Mouse (Mus musculus) cerebellum, adult 9-10 months (tissue): Measurements from ENCODE around the gene 4930519G04Rik.
"Not testable (repeated sequence)": the region's sequence is repeated elsewhere in the genome, so short reads cannot be mapped to it uniquely, and the experiment has no call there.

ENCODE experiments used
- DNase-seq: peaks from one replicate; pipeline ENCODE4 v3.0.0; 2022

The 4930519G04Rik gene

GRCm38 (mm10) chr5:114842674-114843073 is 10.8 kb upstream of the 4930519G04Rik start:
- no peak for DNase-seq

DNA sequence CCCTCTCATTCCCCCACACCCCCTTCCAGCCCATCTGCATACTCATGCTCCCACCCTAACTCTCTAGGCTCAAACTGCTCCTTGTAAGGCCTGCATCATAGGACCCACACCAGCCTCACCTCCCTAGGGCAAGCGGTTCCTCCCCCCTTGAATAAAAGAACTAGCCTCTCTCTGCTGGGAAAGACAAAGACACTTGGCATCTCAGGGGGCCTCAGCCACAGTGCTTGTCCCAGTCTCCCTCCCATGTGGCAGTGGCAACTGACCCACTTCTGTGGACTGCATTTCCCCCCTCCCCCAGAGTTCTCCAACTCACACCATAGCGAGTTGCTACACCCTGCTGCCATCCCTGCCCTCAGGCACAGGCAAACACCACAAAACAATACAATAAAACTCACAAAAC is 9.1 kb upstream of the 4930519G04Rik start:
- DNase-seq, result not testable (repeated sequence)

DNA sequence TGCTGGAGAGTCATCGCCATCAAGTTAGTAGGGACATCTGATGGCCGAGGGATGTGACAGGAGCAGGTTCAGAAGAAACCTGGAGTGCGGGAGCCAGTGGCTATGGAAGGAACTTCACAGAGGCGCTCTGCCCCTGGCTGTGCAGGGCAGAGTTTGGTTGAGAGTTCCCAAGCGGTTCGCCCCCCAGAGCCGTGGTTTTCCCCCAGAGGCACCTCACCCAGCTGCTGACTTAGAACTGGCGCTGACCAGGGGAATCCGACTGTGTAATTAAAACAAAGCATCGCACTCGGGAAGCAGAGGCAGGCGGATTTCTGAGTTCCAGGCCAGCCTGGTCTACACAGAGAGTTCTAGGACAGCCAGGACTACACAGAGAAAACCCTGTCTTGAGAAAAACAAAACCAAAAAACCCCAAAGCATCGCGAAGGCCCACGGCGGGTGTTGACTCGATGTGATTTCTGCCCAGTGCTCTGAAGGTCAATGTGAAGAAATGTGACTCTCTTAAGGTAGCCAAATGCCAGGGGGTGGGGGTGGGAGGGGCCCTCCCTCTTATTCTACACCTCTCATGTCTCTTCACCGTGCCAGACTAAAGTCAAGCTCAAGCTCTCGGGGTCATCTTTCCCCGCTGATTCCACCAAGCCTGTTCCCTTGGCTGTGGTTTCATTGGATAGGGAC is 1.8 kb upstream of the 4930519G04Rik start:
- no peak for DNase-seq

DNA sequence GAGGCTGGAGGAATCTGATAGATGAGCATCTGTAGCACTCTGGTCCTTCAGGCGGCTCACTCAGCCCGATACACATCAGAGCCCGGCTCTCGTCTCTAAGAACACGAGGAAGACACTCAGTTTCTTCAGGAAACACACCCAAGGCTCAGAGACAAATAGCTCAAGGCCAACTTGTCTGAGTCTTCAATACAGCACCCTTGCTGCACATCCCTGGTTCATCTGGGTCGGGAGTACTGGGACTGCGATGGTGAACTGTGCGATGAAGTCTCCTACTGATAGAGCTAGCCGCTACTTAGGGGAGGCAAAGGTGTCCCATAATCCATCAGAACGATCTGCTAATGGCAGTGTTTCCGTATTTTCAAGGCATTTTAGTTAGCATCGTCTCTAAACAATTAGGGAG is 5.1 kb downstream of the 4930519G04Rik start, which contains the start of gene Gm9936:
TSS of gene Gm9936 (minus strand) at position 101 of the 400 bp plus-strand sequence.
- no peak for DNase-seq

DNA sequence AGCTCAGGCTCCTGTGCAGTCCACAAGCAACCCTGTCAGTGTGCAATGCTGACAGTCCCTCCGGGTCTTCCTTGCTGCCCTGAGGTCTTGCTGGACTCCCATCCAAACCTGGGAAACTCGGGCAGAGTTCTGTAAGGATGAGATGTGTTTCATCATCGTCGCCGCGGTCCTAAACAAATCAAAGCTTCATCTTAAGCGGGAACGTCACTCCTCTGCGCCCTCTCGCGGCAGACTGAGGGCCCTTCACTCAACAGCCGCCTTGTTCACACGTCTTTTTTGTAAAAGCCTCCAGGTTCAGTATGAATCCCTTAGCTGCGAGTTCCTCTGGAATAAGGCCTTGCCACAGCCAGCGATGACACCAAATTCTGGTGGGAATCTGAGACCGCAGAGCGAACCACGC is 5.8 kb downstream of the 4930519G04Rik start:
- DNase-seq, result peak; percentile 85

DNA sequence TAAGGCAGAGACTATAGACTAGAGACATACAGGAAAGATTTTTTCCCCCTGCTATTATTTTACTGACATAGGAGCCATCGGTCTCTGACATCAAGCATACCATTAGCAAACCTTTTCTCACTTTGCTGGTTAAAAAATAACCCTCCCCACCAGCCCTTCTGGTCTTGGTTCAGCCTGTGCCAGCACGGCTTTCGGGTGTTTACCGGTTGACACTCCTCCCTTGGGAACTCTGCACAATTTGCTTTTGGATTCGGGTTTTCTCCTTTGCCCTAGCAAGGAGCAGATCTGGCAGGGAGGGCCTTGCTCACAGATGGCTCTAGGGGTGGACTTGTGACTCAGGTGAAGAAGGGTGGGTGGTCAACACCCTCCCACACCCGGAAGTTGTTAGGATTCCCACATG is 8.3 kb downstream of the 4930519G04Rik start:
- no peak for DNase-seq

- DNase-seq, result no peak
Observed at GRCm38 (mm10) chr5:114864813-114865212, 11.3 kb downstream of the 4930519G04Rik start.

DNA sequence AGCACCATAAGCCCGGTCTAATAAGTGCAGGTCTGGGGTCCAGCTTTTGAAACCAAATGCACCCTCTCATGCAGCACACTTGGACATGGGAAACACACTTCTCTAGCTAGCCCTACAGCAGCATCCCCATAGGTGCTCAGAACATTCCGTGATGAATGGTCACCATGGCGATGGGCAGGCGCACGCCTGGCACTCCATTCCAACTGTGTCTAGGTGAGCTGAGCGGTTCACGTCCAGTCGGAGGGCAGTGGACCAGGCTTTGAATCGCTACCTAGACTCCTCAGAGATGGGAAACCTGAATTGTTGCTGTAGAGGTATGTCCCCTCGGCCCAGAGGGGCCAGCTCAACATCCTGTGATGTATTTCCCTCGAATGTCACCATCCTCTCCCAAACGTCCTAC is 11.8 kb downstream of the 4930519G04Rik start:
- no peak for DNase-seq

GRCm38 (mm10) chr5:114875858-114876257 is 22.4 kb downstream of the 4930519G04Rik start:
- DNase-seq, result no peak

DNA sequence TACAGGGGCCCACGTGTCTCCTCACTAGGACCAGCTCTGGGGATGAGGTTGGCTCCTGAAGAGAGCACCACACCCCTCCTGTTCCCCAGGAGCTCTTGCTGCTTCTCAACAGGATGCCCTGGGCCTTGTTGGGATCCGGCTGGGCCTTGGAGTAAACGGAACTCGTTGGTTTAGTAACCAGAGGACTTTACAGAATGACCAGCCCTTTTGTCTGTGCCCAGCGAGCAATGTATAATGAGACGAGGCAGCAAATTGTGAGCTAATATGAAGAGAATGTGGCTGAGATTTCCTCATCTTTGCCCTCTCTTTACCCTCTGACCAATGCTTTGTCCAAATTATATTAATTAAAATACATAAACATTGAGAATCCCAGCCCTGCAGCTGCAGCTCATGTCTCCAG is 22.9 kb downstream of the 4930519G04Rik start:
- no peak for DNase-seq

DNA sequence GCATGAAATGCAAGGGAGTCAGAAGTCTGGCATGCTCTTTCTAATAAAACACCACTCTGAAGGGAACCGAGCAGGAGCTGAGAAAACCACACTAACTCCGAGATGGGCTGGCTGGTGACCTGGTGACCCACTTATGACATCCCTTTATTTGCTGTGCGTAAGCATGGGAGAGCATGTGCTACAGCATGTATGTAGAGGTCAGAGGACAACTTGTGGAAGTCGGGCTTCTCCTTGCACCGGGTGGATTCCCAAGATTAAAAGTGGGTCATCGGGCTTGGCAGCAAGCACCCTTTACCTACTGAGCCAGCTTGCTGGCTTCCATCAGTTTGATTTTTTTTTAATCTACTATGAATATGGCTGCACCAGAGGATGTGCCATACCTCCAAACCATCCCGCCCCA is 24.0 kb downstream of the 4930519G04Rik start:
- no peak for DNase-seq

- no peak for DNase-seq
Observed at GRCm38 (mm10) chr5:114879399-114879798, 25.9 kb downstream of the 4930519G04Rik start.

- DNase-seq, result not testable (repeated sequence)
Observed at GRCm38 (mm10) chr5:114882319-114882718, 28.9 kb downstream of the 4930519G04Rik start.

DNA sequence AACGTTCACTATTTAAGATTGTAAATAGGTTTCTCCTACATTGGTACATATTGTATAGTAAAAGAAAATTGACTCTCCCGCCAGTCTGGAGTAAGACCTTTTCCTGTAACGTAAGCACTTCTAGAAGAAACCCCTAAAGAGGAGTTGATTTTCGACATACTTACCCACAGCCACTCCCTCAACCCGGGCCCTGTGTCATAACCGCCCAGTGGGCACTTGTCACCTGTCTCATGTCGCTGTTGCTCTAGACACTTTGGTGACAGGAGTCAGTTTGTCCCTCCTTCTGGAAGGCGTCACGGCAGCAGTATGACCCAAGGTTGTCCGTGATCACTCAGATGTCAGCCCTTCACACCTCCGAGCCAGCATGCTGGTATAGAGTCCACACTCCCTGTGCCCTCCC is 29.6 kb downstream of the 4930519G04Rik start:
- no peak for DNase-seq

- no peak for DNase-seq
Observed at GRCm38 (mm10) chr5:114886801-114887200, 33.3 kb downstream of the 4930519G04Rik start.

DNA sequence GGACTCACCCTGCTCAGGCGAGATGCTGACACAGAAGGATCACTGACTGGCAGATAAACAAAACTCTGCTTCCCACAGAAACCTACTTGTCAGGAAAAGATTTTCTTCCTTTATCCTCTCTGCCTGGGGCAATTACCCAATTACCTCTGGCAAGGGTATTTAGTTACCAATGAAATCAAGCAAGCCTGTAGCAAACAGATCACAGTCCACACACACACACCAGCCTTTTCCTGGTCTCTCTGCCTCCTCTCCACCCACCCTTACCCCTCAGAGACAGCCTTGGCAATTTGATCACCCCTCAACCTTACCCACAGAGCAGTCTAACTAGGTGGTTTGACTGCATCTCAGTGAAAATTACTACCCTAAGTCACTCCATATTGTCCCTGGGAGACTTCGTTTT is 35.5 kb downstream of the 4930519G04Rik start:
- DNase-seq, result no peak

DNA sequence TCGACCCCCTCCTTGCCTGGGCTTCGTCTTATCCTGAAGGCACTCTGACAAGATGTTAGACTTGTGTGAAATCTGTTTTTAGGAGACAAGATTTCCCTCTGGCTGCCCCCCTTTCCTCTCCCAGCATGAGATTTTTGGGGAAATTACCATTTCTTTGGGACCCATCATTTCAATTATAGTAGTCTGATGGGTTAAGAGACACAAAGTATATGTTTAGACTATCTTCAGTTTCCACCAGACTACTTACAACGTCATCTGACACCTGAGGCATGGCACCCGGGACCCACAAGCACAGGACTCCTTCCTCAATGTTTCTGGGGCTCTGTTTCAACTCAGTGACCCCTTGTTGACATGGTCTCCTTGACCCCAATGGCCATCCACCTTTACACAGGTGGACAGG is 42.1 kb downstream of the 4930519G04Rik start:
- no peak for DNase-seq

DNA sequence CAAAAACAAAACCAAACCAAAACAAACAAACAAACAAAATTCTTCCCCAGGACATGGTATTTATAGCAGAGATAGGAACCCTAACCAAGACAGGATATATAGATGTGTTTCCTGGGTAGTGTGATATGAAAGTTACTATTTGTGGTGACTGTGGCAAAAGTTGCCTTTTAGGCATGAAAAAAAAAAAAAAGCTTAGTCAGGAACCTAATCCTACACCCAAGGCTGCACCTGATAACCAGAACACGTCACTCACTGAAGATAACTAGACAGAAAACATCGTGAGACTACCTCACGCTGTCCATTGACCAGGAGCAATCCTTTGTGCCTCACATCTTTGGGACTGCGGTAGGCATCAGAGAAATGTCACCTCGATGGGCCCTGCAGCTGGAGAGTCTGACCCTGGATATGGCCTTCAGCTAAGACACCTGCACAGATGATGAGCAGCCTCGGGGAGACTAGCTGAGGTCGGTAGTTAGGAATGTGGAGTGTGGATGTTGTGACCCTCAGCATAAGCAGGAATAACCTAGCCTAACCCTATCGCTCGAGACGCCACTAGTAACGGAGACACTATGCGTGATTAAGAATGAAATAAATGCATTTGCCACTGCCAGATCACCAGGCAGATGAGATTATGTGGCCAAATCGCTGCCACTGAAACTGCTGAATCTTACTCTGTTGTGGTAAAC is 43.4 kb downstream of the 4930519G04Rik start, which contains the start of gene Oasl2:
TSS of gene Oasl2 (plus strand) at position 249 of the 686 bp plus-strand sequence.
- DNase-seq, result no peak

- no peak for DNase-seq
Observed at GRCm38 (mm10) chr5:114897374-114897793, 43.9 kb downstream of the 4930519G04Rik start.

DNA sequence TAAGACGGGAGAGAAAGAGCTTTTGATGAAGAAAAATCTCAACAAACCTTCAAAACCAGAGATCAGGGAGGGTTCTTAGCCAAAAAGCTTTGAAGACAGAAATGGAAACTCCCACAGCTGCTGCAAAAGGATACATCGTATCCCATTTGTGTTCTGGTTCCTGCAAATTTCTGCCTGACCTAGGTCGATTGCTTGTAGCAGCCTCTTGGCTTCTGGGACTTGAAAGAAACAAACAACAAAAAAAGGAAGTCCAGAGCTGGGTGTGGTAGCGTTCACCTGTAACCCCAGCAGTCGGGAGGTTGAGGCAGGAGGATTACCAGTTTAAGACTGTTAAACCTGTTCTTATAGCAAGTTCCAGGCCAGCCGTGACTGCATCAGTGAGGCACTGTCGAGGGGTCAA is 45.4 kb downstream of the 4930519G04Rik start:
- DNase-seq, result no peak

DNA sequence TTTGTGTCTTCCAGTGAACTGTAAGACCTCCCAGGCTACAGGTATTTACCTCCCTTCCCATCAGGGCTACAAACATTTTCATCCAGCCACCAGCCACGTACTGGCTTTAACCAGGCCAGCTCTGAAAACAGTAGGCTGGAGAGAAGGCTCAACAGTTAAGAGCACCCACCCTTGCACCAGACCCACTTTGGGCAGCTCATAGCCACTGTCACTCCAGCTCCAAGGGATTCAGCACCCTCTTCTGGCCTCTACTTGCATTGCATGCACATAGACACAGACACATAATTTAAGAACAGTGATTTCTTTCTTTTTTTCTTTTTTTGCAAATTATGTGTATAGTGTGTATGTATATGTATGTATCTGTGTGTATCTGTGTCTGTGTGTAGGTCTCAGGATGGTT is 48.9 kb downstream of the 4930519G04Rik start:
- no peak for DNase-seq

DNA sequence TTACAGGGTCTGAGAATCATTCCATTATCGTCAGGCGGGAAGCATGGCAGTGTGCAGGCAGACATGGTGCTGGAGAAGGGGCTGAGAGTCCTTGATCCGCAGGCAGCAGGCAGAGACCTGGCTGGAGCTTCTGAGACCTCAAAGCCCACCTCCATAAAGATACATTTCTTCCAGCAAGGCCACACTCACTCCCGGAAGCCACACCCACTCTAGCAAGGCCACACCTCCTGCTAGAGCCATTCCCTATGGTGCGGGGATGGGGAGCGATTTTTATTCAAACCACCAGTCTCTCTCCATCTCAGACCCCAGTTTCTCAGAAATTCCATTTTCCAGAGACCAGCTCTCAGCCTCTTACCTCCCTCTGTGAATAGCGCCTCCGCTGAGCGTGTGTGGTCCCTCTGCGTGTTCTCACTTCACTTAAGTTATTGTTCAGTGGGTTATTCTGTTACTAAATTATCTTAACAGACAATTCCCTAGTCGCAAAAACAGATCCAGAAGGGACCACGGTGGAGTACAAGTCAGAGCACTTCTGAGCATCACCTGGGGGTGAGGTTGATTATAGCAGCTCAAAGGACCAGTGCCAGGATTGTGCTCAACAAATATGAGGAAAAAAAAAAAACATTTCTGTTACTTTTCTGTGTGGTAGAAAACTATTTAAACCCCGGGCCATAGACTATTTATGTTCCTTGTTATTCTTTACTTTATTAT is 55.3 kb downstream of the 4930519G04Rik start:
- DNase-seq, result no peak

DNA sequence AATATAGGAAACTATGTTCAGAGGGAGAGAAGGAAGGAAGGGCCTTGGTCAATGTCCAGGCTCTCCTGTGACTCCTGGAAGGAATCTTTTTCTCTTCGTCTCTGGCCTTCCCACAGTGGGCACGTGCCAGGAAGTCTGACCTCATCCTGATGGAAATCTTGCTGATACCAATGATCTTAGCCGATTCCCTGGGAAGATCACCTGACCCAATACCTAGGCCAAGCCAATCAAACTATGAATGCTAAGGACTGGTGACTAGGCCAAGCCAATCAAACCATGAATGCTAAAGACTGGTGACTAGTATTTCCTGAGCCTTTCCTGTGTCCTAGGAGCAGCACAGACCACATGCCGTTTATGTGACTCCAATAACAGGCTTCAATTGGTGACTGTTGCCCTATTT is 60.2 kb downstream of the 4930519G04Rik start:
- no peak for DNase-seq

- DNase-seq, result no peak
Observed at GRCm38 (mm10) chr5:114914855-114915254, 61.4 kb downstream of the 4930519G04Rik start.
